Mouse (Mus musculus) lung, embryonic 14.5 days (tissue): ENCODE measurements around the gene Pxt1. TPM values are rescaled to one million over a fixed set of nuclear protein-coding genes. Genes with fewer than 3 reads are reported as not detected.
A peak's percentile ranks its signal among the peaks of the same experiment; 100 is the strongest.

ENCODE experiments used
- ATAC-seq: fragments of 200-750 bp; cut with Nextera tagmentation; 2 replicates; pipeline ENCODE4 v1.8.0; 2017; ENCODE audit warnings: mild to moderate bottlenecking, moderate TSS enrichment, moderate library complexity; ENCODE audit not compliant: insufficient read depth
- DNase-seq: peaks from one replicate; pipeline ENCODE4 v3.0.0-alpha.2; 2015
- H3K27ac ChIP-seq: fragments of 300-500 bp; sonication (generic); 2 replicates; pipeline ENCODE4 v1.5.1; 2014; ENCODE audit warnings: low read depth, mild to moderate bottlenecking, moderate library complexity
- H3K27me3 ChIP-seq: fragments of 300-500 bp; sonication (generic); 2 replicates; pipeline ENCODE4 v1.6.1; 2014; ENCODE audit warnings: low read length, control low read depth; ENCODE audit not compliant: insufficient read depth
- H3K36me3 ChIP-seq: fragments of 300-500 bp; sonication (generic); 2 replicates; pipeline ENCODE4 v1.6.1; 2014; ENCODE audit warnings: control low read depth; ENCODE audit not compliant: insufficient read depth
- H3K4me1 ChIP-seq: fragments of 300-500 bp; sonication (generic); 2 replicates; pipeline ENCODE4 v1.6.1; 2014; ENCODE audit warnings: antibody characterized with exemption, control low read depth; ENCODE audit not compliant: insufficient read depth
- H3K4me2 ChIP-seq: fragments of 300-500 bp; sonication (generic); 2 replicates; pipeline ENCODE4 v1.6.1; 2014; ENCODE audit warnings: mild to moderate bottlenecking
- H3K4me3 ChIP-seq: fragments of 300-500 bp; sonication (generic); 2 replicates; pipeline ENCODE4 v1.5.1; 2014; ENCODE audit warnings: low read depth, low read length
- H3K9ac ChIP-seq: fragments of 300-500 bp; sonication (generic); 2 replicates; pipeline ENCODE4 v1.6.1; 2014
- H3K9me3 ChIP-seq: fragments of 300-500 bp; sonication (generic); 2 replicates; pipeline ENCODE4 v1.6.1; 2016; ENCODE audit warnings: low read depth, low read length, control low read depth
- CTCF ChIP-seq: IDR thresholded peaks from 2 replicates; pipeline ENCODE4 v1.5.1; 2016; ENCODE audit warnings: antibody characterized with exemption, low read depth
- WGBS: fragments of 180-500 bp; shearing (Covaris S2); extraction: QIAGEN DNeasy Blood & Tissue Kit; methylation state at CpG from one replicate; pipeline ENCODE4 v1.1.7; 2014; 5-methylcytosine and 5-hydroxymethylcytosine counted together
- polyA plus RNA-seq: library from polyadenylated mRNA; unstranded; fragments of >200 nt; fragmentation: Nextera tagmentation; extraction: Ambion mirVana; gene quantifications from 2 replicates; pipeline ENCODE4 v1.2.1, GENCODE M21; 2014

Pxt1 gene
- polyA plus RNA-seq, 1 experiment from 2014 or later, result 0.82 TPM

- Histone ChIP-seq H3K36me3 (no peaks in the 10 kb centered on the region), H3K9ac (no peak overlapping the region), H3K4me1 (no peaks in the 10 kb centered on the region), H3K4me2 (no peak overlapping the region), H3K27ac (no peak overlapping the region), H3K27me3 (peaks cover 5% of the 10 kb centered on the region; the same call in 1 of the 2 replicates), H3K4me3 (no peak overlapping the region), H3K9me3 (no peaks in the 10 kb centered on the region)
- TF ChIP-seq CTCF, result peak; percentile 85
- 28% methylated on average over 23 of the region's 23 CpGs for WGBS
- ATAC-seq (peak; percentile 41; the same call in 1 of the 2 replicates), DNase-seq (peak; percentile 83)
Observed at GRCm38 (mm10) chr17:28904546-28905376, 38.9 kb downstream of the Pxt1 start.

DNA sequence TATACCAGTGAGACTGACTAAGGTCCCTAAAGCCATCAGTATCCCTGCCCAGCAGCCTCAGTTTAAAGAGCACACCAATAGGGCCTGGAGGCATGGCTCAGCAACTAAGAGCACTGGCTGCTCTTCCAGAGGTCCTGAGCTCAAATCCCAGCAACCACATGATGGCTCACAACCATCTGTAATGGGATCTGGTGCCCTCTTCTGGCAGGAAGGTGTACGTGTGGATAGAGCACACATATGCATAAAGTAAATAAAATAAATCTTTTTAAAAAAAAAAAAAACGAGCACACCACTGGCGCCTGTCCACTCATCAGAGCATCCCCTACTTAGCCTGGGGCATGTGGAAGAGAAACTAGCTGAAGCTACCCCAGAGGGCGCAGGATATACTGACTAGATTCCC lies 42.1 kb downstream of the Pxt1 start:
- no peak overlapping the region for H3K27ac ChIP-seq
- H3K9ac ChIP-seq, result no peak overlapping the region
- no peaks in the 10 kb centered on the region for H3K9me3 ChIP-seq
- peak; percentile 35 for TF ChIP-seq CTCF
- no peak overlapping the region for H3K4me3 ChIP-seq
- no peaks in the 10 kb centered on the region for H3K4me1 ChIP-seq
- 57% methylated on average over 4 of the region's 4 CpGs for WGBS
- ATAC-seq (no peak), DNase-seq (no peak)
- no peaks in the 10 kb centered on the region for H3K36me3 ChIP-seq
- no peaks in the 10 kb centered on the region for H3K27me3 ChIP-seq
- no peak overlapping the region for H3K4me2 ChIP-seq

GRCm38 (mm10) chr17:28899427-28899826 lies 44.2 kb downstream of the Pxt1 start:
- Histone ChIP-seq H3K4me2 (no peak overlapping the region), H3K9ac (no peak overlapping the region), H3K36me3 (no peaks in the 10 kb centered on the region), H3K9me3 (no peaks in the 10 kb centered on the region), H3K4me1 (no peaks in the 10 kb centered on the region), H3K27me3 (no peaks in the 10 kb centered on the region), H3K4me3 (no peak overlapping the region), H3K27ac (no peak overlapping the region)
- WGBS, result 64% methylated on average over 19 of the region's 19 CpGs
- TF ChIP-seq CTCF, result no peak
- DNase-seq (no peak), ATAC-seq (no peak)

- Histone ChIP-seq H3K27ac (no peak overlapping the region), H3K4me2 (no peak overlapping the region), H3K9me3 (no peaks in the 10 kb centered on the region), H3K4me3 (no peak overlapping the region), H3K4me1 (no peaks in the 10 kb centered on the region), H3K9ac (no peak overlapping the region), H3K27me3 (no peaks in the 10 kb centered on the region), H3K36me3 (no peaks in the 10 kb centered on the region)
- DNase-seq, result no peak
- no peak for ATAC-seq
- 50% methylated on average over 5 of the region's 5 CpGs for WGBS
- TF ChIP-seq CTCF, result no peak
Observed at GRCm38 (mm10) chr17:28898249-28898648, 45.4 kb downstream of the Pxt1 start.

GRCm38 (mm10) chr17:28897817-28898216 lies 45.8 kb downstream of the Pxt1 start:
- Histone ChIP-seq H3K9me3 (no peaks in the 10 kb centered on the region), H3K4me3 (no peak overlapping the region), H3K4me1 (no peaks in the 10 kb centered on the region), H3K27me3 (no peaks in the 10 kb centered on the region), H3K36me3 (no peaks in the 10 kb centered on the region), H3K27ac (no peak overlapping the region), H3K4me2 (no peak overlapping the region), H3K9ac (no peak overlapping the region)
- no peak for ATAC-seq
- no peak for TF ChIP-seq CTCF
- WGBS, result 83% methylated on average over 5 of the region's 5 CpGs
- DNase-seq, result no peak

GRCm38 (mm10) chr17:28896095-28896780 lies 47.4 kb downstream of the Pxt1 start:
- no peak overlapping the region for H3K27ac ChIP-seq
- no peak overlapping the region for H3K4me2 ChIP-seq
- no peaks in the 10 kb centered on the region for H3K4me1 ChIP-seq
- WGBS, result 89% methylated on average over 11 of the region's 11 CpGs
- H3K4me3 ChIP-seq, result no peak overlapping the region
- DNase-seq (no peak), ATAC-seq (no peak)
- H3K9ac ChIP-seq, result no peak overlapping the region
- no peaks in the 10 kb centered on the region for H3K9me3 ChIP-seq
- no peaks in the 10 kb centered on the region for H3K36me3 ChIP-seq
- peak; percentile 23; the same call in 1 of the 2 replicates for TF ChIP-seq CTCF
- no peaks in the 10 kb centered on the region for H3K27me3 ChIP-seq

DNA sequence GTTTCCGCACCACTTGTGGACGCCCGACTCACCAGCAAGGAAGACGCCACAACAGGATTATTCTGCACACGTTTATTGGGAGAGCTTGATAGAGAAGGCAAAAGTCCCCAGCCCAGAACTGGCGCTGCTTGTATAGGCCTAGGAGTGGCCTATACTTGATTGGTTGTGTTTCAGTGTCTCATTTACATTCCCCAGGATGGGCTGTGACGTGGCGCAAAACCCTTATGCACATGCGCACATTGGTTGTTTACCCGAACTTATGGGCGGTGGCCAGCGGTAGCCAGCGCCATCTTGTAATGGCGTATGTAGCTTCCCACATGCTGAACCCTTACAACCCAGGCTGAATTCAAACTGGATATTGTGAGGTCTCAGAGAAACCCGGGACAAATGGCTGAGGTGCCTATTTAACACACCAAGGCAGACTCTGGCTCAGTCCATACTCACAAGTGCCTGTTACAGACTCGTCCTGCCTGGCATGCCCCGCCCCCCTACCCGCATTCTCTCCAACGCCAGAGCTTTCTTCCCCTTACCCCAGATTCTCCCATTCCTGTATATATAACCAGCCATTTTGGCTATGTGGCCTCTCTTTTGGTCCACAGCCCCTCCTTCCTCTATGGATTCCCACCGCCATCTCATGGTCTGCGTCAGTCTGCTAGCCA lies 48.3 kb downstream of the Pxt1 start:
- ATAC-seq (no peak), DNase-seq (no peak)
- H3K27ac ChIP-seq, result no peak overlapping the region
- no peak overlapping the region for H3K4me3 ChIP-seq
- H3K4me1 ChIP-seq, result no peaks in the 10 kb centered on the region
- H3K9ac ChIP-seq, result no peak overlapping the region
- no peak for TF ChIP-seq CTCF
- no peaks in the 10 kb centered on the region for H3K36me3 ChIP-seq
- H3K9me3 ChIP-seq, result no peaks in the 10 kb centered on the region
- 93% methylated on average over 21 of the region's 21 CpGs for WGBS
- no peak overlapping the region for H3K4me2 ChIP-seq
- H3K27me3 ChIP-seq, result no peaks in the 10 kb centered on the region
